Comparison of ENCODE assay signal across 8 mouse cellular contexts in genomic region chr9:56727703-56728684, GRCm38 (mm10).
DNase-seq lines count a peak whose midpoint lies in the region.

No protein-coding gene starts in this region.

- intact Hi-C loops in left cerebral cortex, postnatal 14 days (cut with DNase I) = loop anchor here (5.0 kb wide), 1 partner anchor 44 kb away; no protein-coding TSS in a partner anchor

- DNase-seq in left cerebral cortex, postnatal 14 days (ENCODE audit: low spot score in 2 of 2) = peak; percentile 68 to 73
- no peak for DNase-seq in left cerebral cortex, adult 11 months (ENCODE audit: low spot score)
- peak; percentile 77 for DNase-seq in brain, adult 2 months (ENCODE audit: low read depth, low spot score)
- peak; percentile 11 to 25 for DNase-seq in heart, adult 9 months (ENCODE audit: low spot score in 2 of 2)
- peak; percentile 69 to 78 for DNase-seq in layer of hippocampus, postnatal 10 days (ENCODE audit: low spot score in 2 of 2)
- peak; percentile 71 for DNase-seq in right cerebral cortex, postnatal 25 days
- DNase-seq in spleen, postnatal 36 days (ENCODE audit: low spot score in 2 of 2) = no peak
- no peak for DNase-seq in c-Kit-positive CD71-positive TER-119-positive erythroid progenitor cells, embryonic 14.5 days (ENCODE audit: low spot score)

Comparison
In these comparisons a context has a peak if more than half of its experiments do, and no peak if none do; other contexts are left out.
1. DNase-seq: peak in left cerebral cortex, postnatal 14 days (2 of 2), brain, adult 2 months (single experiment), heart, adult 9 months (2 of 2), layer of hippocampus, postnatal 10 days (2 of 2) and right cerebral cortex, postnatal 25 days (single experiment); none in left cerebral cortex, adult 11 months (single experiment), spleen, postnatal 36 days (0 of 2) and c-Kit-positive CD71-positive TER-119-positive erythroid progenitor cells, embryonic 14.5 days (single experiment).